Mouse (Mus musculus): ENCODE results near the gene Stard3nl. TPM values are rescaled to one million over a fixed set of nuclear protein-coding genes. Genes with fewer than 3 reads are reported as not detected.

The Stard3nl gene
- 114 and 116 TPM in 2 replicates for polyA plus RNA-seq (2014; fragmentation: Nextera tagmentation; extraction: Ambion mirVana)

GRCm38 (mm10) chr13:19395688-19396354 is at the start of gene Stard3nl:
Gene Stard3nl (minus strand): TSS chr13:19395795.
- H3K9me3 ChIP-seq (ENCODE audit: control insufficient read depth, low read length) = no peaks in the 10 kb centered on the region
- H3K36me3 ChIP-seq (ENCODE audit: control insufficient read depth, insufficient read depth, low read length) = no peaks in the 10 kb centered on the region
- H3K27ac ChIP-seq (ENCODE audit: low read depth, low read length) = peak within 1 kb of the TSS; percentile 10; the same call in 1 of the 2 replicates
- H3K27me3 ChIP-seq (ENCODE audit: control insufficient read depth, insufficient read depth, low read length) = no peaks in the 10 kb centered on the region
- peaks cover 4% of the 10 kb centered on the region; the same call in 1 of the 2 replicates for H3K4me1 ChIP-seq (replicated peaks; ENCODE audit: control insufficient read depth, insufficient read depth, low read length)
- H3K9ac ChIP-seq (ENCODE audit: low read length) = peak within 1 kb of the TSS; percentile 80
- H3K4me2 ChIP-seq (ENCODE audit: low read depth, low read length, severe bottlenecking) = peak within 1 kb of the TSS; percentile 60
- peak; percentile 100 for ATAC-seq (replicated peaks; ENCODE audit: low FRiP score)
- H3K4me3 ChIP-seq (ENCODE audit: low read depth, low read length) = peak within 1 kb of the TSS; percentile 58
- DNase-seq (ENCODE audit: low spot score) = peak; percentile 97
- WGBS = under 1% methylated on average over 37 of the region's 37 CpGs

GRCm38 (mm10) chr13:19438040-19438439 is 42.4 kb upstream of the Stard3nl start:
- H3K4me1 ChIP-seq (replicated peaks; ENCODE audit: control insufficient read depth, insufficient read depth, low read length) = no peaks in the 10 kb centered on the region
- no peaks in the 10 kb centered on the region for H3K27me3 ChIP-seq (ENCODE audit: control insufficient read depth, insufficient read depth, low read length)
- WGBS = 77% methylated on average over 10 of the region's 10 CpGs
- H3K4me2 ChIP-seq (ENCODE audit: low read depth, low read length, severe bottlenecking) = no peak overlapping the region
- no peak overlapping the region for H3K27ac ChIP-seq (ENCODE audit: low read depth, low read length)
- no peak overlapping the region for H3K9ac ChIP-seq (ENCODE audit: low read length)
- H3K9me3 ChIP-seq (ENCODE audit: control insufficient read depth, low read length) = no peaks in the 10 kb centered on the region
- no peaks in the 10 kb centered on the region for H3K36me3 ChIP-seq (ENCODE audit: control insufficient read depth, insufficient read depth, low read length)
- DNase-seq (ENCODE audit: low spot score) = no peak
- H3K4me3 ChIP-seq (ENCODE audit: low read depth, low read length) = no peak overlapping the region
- 0 out of 2 replicates have a peak, but pooled peaks have one; percentile 49 for ATAC-seq (replicated peaks; ENCODE audit: low FRiP score)

- DNase-seq (ENCODE audit: low spot score) (no peak), ATAC-seq (replicated peaks; ENCODE audit: low FRiP score) (no peak)
- H3K4me3 ChIP-seq (ENCODE audit: low read depth, low read length) = no peak overlapping the region
- no peaks in the 10 kb centered on the region for H3K27me3 ChIP-seq (ENCODE audit: control insufficient read depth, insufficient read depth, low read length)
- no peaks in the 10 kb centered on the region for H3K9me3 ChIP-seq (ENCODE audit: control insufficient read depth, low read length)
- no peaks in the 10 kb centered on the region for H3K36me3 ChIP-seq (ENCODE audit: control insufficient read depth, insufficient read depth, low read length)
- no peak overlapping the region for H3K4me2 ChIP-seq (ENCODE audit: low read depth, low read length, severe bottlenecking)
- H3K9ac ChIP-seq (ENCODE audit: low read length) = no peak overlapping the region
- H3K4me1 ChIP-seq (replicated peaks; ENCODE audit: control insufficient read depth, insufficient read depth, low read length) = no peaks in the 10 kb centered on the region
- 79% methylated on average over 4 of the region's 4 CpGs for WGBS
- no peak overlapping the region for H3K27ac ChIP-seq (ENCODE audit: low read depth, low read length)
These were observed 34.3 kb upstream of the Stard3nl start for GRCm38 (mm10) chr13:19429812-19430370.

- no peaks in the 10 kb centered on the region for H3K9me3 ChIP-seq (ENCODE audit: control insufficient read depth, low read length)
- ATAC-seq (replicated peaks; ENCODE audit: low FRiP score) = no peak
- WGBS = 85% methylated on average over 5 of the region's 5 CpGs
- H3K4me2 ChIP-seq (ENCODE audit: low read depth, low read length, severe bottlenecking) = no peak overlapping the region
- no peak overlapping the region for H3K27ac ChIP-seq (ENCODE audit: low read depth, low read length)
- no peaks in the 10 kb centered on the region for H3K36me3 ChIP-seq (ENCODE audit: control insufficient read depth, insufficient read depth, low read length)
- DNase-seq (ENCODE audit: low spot score) = no peak
- no peak overlapping the region for H3K4me3 ChIP-seq (ENCODE audit: low read depth, low read length)
- H3K9ac ChIP-seq (ENCODE audit: low read length) = no peak overlapping the region
- H3K4me1 ChIP-seq (replicated peaks; ENCODE audit: control insufficient read depth, insufficient read depth, low read length) = no peaks in the 10 kb centered on the region
- no peaks in the 10 kb centered on the region for H3K27me3 ChIP-seq (ENCODE audit: control insufficient read depth, insufficient read depth, low read length)
These were observed 32.5 kb upstream of the Stard3nl start for GRCm38 (mm10) chr13:19428076-19428475.

GRCm38 (mm10) chr13:19424563-19424962 is 29.0 kb upstream of the Stard3nl start:
- WGBS = 87% methylated on average over 4 of the region's 4 CpGs
- no peak overlapping the region for H3K4me2 ChIP-seq (ENCODE audit: low read depth, low read length, severe bottlenecking)
- no peaks in the 10 kb centered on the region for H3K27me3 ChIP-seq (ENCODE audit: control insufficient read depth, insufficient read depth, low read length)
- H3K36me3 ChIP-seq (ENCODE audit: control insufficient read depth, insufficient read depth, low read length) = no peaks in the 10 kb centered on the region
- no peak overlapping the region for H3K4me3 ChIP-seq (ENCODE audit: low read depth, low read length)
- DNase-seq (ENCODE audit: low spot score) = no peak
- no peak for ATAC-seq (replicated peaks; ENCODE audit: low FRiP score)
- no peak overlapping the region for H3K27ac ChIP-seq (ENCODE audit: low read depth, low read length)
- no peak overlapping the region for H3K9ac ChIP-seq (ENCODE audit: low read length)
- H3K4me1 ChIP-seq (replicated peaks; ENCODE audit: control insufficient read depth, insufficient read depth, low read length) = no peaks in the 10 kb centered on the region
- H3K9me3 ChIP-seq (ENCODE audit: control insufficient read depth, low read length) = no peaks in the 10 kb centered on the region

- no peaks in the 10 kb centered on the region for H3K4me1 ChIP-seq (replicated peaks; ENCODE audit: control insufficient read depth, insufficient read depth, low read length)
- H3K27ac ChIP-seq (ENCODE audit: low read depth, low read length) = no peak overlapping the region
- no peak overlapping the region for H3K9ac ChIP-seq (ENCODE audit: low read length)
- H3K4me2 ChIP-seq (ENCODE audit: low read depth, low read length, severe bottlenecking) = no peak overlapping the region
- 83% methylated on average over 1 of the region's 1 CpGs for WGBS
- no peak for DNase-seq (ENCODE audit: low spot score)
- H3K36me3 ChIP-seq (ENCODE audit: control insufficient read depth, insufficient read depth, low read length) = no peaks in the 10 kb centered on the region
- H3K4me3 ChIP-seq (ENCODE audit: low read depth, low read length) = no peak overlapping the region
- no peaks in the 10 kb centered on the region for H3K9me3 ChIP-seq (ENCODE audit: control insufficient read depth, low read length)
- no peak for ATAC-seq (replicated peaks; ENCODE audit: low FRiP score)
- no peaks in the 10 kb centered on the region for H3K27me3 ChIP-seq (ENCODE audit: control insufficient read depth, insufficient read depth, low read length)
These were observed 26.9 kb upstream of the Stard3nl start for GRCm38 (mm10) chr13:19422521-19422920.

GRCm38 (mm10) chr13:19417885-19418521 is 22.4 kb upstream of the Stard3nl start:
- no peaks in the 10 kb centered on the region for H3K27me3 ChIP-seq (ENCODE audit: control insufficient read depth, insufficient read depth, low read length)
- no peak overlapping the region for H3K9ac ChIP-seq (ENCODE audit: low read length)

GRCm38 (mm10) chr13:19415894-19416531 is 20.4 kb upstream of the Stard3nl start:
- Histone ChIP-seq H3K4me3 (ENCODE audit: low read depth, low read length) (no peak overlapping the region), H3K27ac (ENCODE audit: low read depth, low read length) (no peak overlapping the region)
- no peak for ATAC-seq (replicated peaks; ENCODE audit: low FRiP score)

More at GRCm38 (mm10) chr13:19417885-19418521, 22.4 kb upstream of the Stard3nl start:
- 88% methylated on average over 4 of the region's 4 CpGs for WGBS
- Histone ChIP-seq H3K27ac (ENCODE audit: low read depth, low read length) (no peak overlapping the region), H3K4me1 (replicated peaks; ENCODE audit: control insufficient read depth, insufficient read depth, low read length) (no peaks in the 10 kb centered on the region), H3K4me3 (ENCODE audit: low read depth, low read length) (no peak overlapping the region), H3K4me2 (ENCODE audit: low read depth, low read length, severe bottlenecking) (no peak overlapping the region), H3K9me3 (ENCODE audit: control insufficient read depth, low read length) (no peaks in the 10 kb centered on the region), H3K36me3 (ENCODE audit: control insufficient read depth, insufficient read depth, low read length) (no peaks in the 10 kb centered on the region)
- ATAC-seq (replicated peaks; ENCODE audit: low FRiP score) (no peak), DNase-seq (ENCODE audit: low spot score) (no peak)

More at GRCm38 (mm10) chr13:19415894-19416531, 20.4 kb upstream of the Stard3nl start:
- Histone ChIP-seq H3K4me1 (replicated peaks; ENCODE audit: control insufficient read depth, insufficient read depth, low read length) (no peaks in the 10 kb centered on the region), H3K9me3 (ENCODE audit: control insufficient read depth, low read length) (no peaks in the 10 kb centered on the region), H3K4me2 (ENCODE audit: low read depth, low read length, severe bottlenecking) (no peak overlapping the region), H3K36me3 (ENCODE audit: control insufficient read depth, insufficient read depth, low read length) (no peaks in the 10 kb centered on the region), H3K9ac (ENCODE audit: low read length) (no peak overlapping the region), H3K27me3 (ENCODE audit: control insufficient read depth, insufficient read depth, low read length) (no peaks in the 10 kb centered on the region)
- 77% methylated on average over 8 of the region's 8 CpGs for WGBS
- no peak for DNase-seq (ENCODE audit: low spot score)

Measured in forebrain, embryonic 11.5 days (tissue).